Mouse (Mus musculus): ENCODE measurements around the gene Hpd.

- TF ChIP-seq CTCF (IDR thresholded peaks at IDR 0.05; ENCODE audit: low read depth): no peak
- TF ChIP-seq EP300 (IDR thresholded peaks at IDR 0.05; ENCODE audit: low read depth): no peak
Measured at GRCm38 (mm10) chr5:123130030-123130813, 52.3 kb downstream of the Hpd start.

All from liver, embryonic 14.5 days (tissue).